Mouse (Mus musculus) kidney, postnatal 4 days (tissue): ENCODE measurements around the gene Nudt16l1.

ENCODE experiments used
- DNase-seq, 2 experiments: peaks; one replicate each; pipeline ENCODE4 v3.0.0; 2021; ENCODE audit warnings: mixed read lengths in 2 of 2

Nudt16l1 gene

DNA sequence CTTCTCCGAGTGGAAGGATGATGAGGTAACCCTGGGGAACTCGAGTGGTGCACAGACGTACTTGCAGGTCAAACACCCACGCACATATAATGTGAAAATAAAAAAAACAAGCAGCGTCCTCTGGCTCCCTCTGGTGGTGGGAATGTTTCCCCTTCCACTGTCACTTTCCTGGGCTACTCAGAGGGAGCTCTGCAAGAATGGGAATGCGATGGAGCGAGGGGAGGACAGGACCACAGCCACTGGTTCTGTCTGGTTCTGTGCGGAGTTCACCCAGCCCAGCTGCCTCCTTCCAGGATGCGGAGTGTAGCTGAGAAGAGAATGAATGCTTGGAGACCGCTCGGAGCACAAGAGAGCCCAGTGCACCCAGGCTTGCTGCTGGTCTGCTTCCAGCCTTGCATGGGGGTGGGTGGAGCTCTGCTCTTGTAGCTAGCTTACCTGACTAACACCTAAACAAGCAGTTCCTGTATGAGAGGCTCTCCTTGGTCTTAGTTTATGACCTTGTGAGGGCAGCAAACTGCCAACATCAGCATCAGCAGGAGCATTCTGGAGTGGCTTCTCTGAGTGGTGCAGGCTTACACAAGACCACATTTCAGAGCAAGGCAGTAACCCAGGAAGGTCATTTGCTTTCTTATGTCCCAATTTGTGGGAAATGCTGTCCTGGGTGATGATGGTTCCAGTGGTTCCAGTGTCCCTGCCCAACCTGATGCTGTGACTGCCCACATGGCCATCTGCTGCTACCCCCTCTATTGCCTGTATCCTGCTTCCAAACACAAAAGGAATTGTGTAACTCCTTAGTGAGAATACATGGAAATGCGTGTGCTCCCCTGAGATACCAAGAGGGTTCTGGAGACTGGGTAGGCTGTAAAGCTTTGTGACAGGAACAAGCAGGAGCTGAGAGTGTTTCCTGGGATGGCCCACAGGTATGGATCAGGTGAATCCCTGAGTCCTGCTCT is 24.5 kb upstream of the Nudt16l1 start:
- DNase-seq = peak; percentile 91 to 92

GRCm38 (mm10) chr16:4915931-4916330 is 22.6 kb upstream of the Nudt16l1 start:
- DNase-seq = no peak

GRCm38 (mm10) chr16:4916608-4917007 is 22.0 kb upstream of the Nudt16l1 start:
- DNase-seq = no peak

- no peak for DNase-seq
Observed at GRCm38 (mm10) chr16:4920556-4920955, 18.0 kb upstream of the Nudt16l1 start.

- no peak for DNase-seq
Observed at GRCm38 (mm10) chr16:4922481-4922880, 16.1 kb upstream of the Nudt16l1 start.

GRCm38 (mm10) chr16:4923996-4924395 is 14.6 kb upstream of the Nudt16l1 start:
- no peak for DNase-seq

DNA sequence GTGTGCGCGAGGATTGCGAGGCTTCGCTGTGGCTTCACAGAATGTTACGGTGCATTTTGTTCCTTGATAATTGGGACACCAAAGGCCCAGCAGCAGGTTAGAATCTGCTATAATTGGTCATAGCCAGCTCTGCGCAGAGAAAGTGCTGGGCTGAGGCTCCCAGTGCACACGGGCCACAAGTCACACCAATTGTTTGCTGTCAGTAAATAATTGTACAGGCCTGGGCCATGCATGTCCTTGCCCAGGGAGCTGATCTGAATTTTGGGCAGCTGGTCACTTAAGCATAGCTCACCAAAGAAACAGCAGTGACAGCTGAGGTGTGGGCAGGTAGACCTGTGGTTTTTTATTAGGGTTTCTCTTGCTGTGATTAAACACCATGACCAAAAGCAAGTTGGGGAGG is 10.6 kb upstream of the Nudt16l1 start:
- no peak for DNase-seq

GRCm38 (mm10) chr16:4928474-4928873 is 10.1 kb upstream of the Nudt16l1 start:
- no peak for DNase-seq

- DNase-seq = peak; percentile 58 to 77
Observed at GRCm38 (mm10) chr16:4932429-4932828, 6.1 kb upstream of the Nudt16l1 start.

GRCm38 (mm10) chr16:4935430-4935829 is 3.1 kb upstream of the Nudt16l1 start:
- no peak for DNase-seq

GRCm38 (mm10) chr16:4935931-4936703 is 2.4 kb upstream of the Nudt16l1 start:
- no peak for DNase-seq

DNA sequence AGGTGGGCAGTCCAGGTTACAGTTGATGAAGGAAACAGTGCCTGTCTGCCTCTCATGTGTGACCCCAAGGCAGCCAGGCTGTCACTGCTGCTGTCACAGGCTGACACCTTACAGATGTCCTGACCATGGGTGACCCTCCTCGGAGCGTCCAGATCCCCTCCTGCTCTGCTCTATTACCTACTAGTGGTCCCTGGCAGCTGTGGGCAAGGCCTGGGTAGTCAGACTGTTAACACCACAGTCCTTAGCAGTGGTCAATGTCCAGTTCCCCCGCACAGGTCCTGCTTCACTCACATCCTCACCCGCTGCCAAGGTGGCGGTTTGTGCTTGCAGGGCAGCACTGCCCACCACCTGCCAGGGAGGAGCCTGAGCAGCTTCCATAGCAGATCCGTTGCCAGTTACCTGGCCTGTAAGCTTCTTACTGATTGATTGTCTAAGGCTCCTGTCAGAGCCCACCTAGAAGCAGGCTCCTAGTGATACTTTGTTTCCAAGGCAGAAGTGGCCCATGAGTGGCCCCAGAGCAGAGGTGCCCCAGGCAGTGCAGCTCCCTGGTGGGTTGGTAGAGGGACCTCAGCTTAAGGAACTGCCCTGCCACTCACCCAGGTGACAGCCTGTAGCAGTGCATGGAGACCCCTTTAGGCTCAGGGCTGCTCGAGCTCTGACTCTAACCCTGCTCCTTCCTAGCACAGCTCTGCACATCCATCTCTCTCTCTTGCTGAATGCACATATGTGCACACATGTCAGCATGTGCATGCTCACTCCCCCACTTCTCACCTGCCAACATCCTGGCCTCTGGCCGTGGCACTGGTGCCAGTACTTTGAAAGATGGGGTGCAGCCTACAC is 990 bp upstream of the Nudt16l1 start:
- peak; percentile 26 to 38 for DNase-seq

- peak; percentile 98 to 99 for DNase-seq
Observed at GRCm38 (mm10) chr16:4938989-4939388, 428 bp downstream of the Nudt16l1 start.

GRCm38 (mm10) chr16:4939412-4939811 is 851 bp downstream of the Nudt16l1 start:
- peak; percentile 63 to 73 for DNase-seq

DNA sequence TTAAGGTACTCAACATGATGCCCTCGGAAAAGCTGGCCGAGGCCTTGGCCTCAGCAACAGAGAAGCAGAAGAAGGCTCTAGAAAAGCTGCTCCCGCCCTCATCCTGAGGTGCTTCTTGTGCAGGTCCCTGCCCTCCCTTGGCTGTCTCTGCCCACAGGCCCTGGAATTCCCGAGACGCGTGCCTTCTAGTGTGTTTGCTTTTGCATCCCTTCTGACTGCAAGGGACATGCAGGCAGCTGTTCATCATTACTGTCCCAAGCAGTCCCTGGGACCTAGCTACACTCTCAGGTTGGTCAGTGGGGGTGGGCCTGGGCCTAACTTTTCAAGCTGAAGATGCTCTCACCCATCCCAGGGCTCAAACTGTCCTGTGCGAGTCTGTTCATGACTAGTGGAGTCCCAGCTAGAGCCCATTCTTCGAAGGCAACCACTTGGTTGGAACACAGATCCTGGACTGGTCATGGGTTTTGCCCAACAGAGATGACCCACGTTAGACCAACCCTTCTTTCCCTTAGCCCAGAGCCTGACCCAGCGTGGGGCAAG is 1.8 kb downstream of the Nudt16l1 start:
- no peak for DNase-seq

- DNase-seq = no peak
Observed at GRCm38 (mm10) chr16:4941016-4941415, 2.5 kb downstream of the Nudt16l1 start.

- no peak for DNase-seq
Observed at GRCm38 (mm10) chr16:4942868-4943267, 4.3 kb downstream of the Nudt16l1 start.

DNA sequence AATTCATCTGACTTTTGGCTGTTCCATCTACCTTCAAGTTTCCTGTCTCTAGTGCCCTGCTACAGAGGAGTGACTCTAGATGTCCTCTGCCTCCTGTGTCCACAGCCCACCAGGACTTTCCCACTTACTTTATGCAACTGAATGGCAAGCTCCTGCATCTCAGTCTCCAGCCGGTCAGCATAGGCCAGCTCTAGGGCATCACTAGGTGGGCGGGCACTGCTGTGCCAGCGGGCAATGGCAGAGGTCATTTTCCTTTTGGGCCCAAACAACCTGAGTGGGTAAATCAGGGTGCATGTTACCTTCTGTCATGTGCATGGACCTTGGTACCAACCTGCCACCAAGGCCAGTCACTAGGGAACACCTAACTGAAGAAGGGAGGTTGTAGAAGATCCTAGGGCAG is 4.9 kb downstream of the Nudt16l1 start:
- DNase-seq = no peak

DNA sequence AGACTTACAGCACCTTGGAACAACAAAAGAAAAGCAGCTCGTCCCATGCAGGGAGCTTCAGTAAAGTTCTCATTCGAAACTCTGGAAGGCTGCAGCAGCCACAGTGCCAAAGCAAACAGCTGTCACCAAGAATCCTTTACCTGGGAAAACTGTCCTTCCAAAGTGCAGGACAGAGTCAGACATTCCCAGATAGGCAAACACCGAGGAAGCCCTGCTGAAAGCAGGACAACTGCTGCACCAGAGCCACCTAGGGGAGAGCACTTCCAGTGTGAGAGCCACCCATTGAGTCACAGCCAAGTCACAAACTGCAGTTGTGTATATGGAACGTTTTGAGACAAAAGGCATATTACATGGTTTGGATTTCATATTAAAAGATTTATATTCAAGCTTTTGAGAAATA is 6.9 kb downstream of the Nudt16l1 start:
- no peak for DNase-seq

GRCm38 (mm10) chr16:4946155-4946554 is 7.6 kb downstream of the Nudt16l1 start:
- no peak for DNase-seq

DNA sequence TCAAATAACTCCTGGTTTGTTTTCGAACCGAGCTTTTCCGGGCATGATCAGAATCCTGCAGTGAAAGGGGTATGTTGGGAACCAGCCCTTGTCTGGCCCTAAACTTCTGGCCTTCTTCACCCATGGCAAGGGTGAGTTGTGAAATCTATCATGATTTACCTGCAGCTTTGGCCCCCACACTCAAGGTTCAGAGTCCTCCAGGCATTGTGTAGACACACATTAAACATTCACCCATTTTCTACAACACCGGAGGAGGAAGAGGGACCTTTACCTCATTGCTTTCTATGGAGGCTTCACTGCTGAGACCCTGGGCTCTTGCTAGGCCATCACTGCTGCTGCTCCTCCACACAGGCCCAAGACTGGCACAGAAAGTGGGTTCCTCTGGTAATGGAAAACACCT is 8.8 kb downstream of the Nudt16l1 start:
- no peak for DNase-seq

- no peak for DNase-seq
Observed at GRCm38 (mm10) chr16:4956609-4957008, 18.0 kb downstream of the Nudt16l1 start.

GRCm38 (mm10) chr16:4957446-4957845 is 18.9 kb downstream of the Nudt16l1 start:
- DNase-seq = no peak
